Mouse (Mus musculus) intestine, embryonic 14.5 days (tissue): ENCODE measurements around the gene Bhlha9. TPM values are rescaled to one million over a fixed set of nuclear protein-coding genes. Genes with fewer than 3 reads are reported as not detected.

Experiments
- ATAC-seq: fragments of 200-750 bp; cut with Nextera tagmentation; replicated peaks from 2 replicates; pipeline ENCODE4 v1.8.0; 2017; ENCODE audit warnings: low read depth, moderate number of reproducible peaks, moderate TSS enrichment, moderate library complexity; ENCODE audit not compliant: low FRiP score, low TSS enrichment
- DNase-seq: peaks from one replicate; pipeline ENCODE4 v3.0.0-alpha.2; 2018; ENCODE audit warnings: low spot score
- H3K27ac ChIP-seq: fragments of 300-500 bp; sonication (generic); 2 replicates; pipeline ENCODE4 v1.5.1; 2014; ENCODE audit warnings: low read depth, mild to moderate bottlenecking, control low read depth
- H3K27me3 ChIP-seq: fragments of 300-500 bp; sonication (generic); replicated peaks from 2 replicates; pipeline ENCODE4 v1.6.1; 2014; ENCODE audit warnings: low read length, control low read depth; ENCODE audit not compliant: control insufficient read depth, insufficient read depth
- H3K36me3 ChIP-seq: fragments of 300-500 bp; sonication (generic); 2 replicates; pipeline ENCODE4 v1.6.1; 2014; ENCODE audit warnings: low read length, control low read depth; ENCODE audit not compliant: control insufficient read depth, insufficient read depth
- H3K4me1 ChIP-seq: fragments of 300-500 bp; sonication (generic); replicated peaks from 2 replicates; pipeline ENCODE4 v1.6.1; 2014; ENCODE audit warnings: low read length, control low read depth, mixed read lengths; ENCODE audit not compliant: control insufficient read depth, insufficient read depth
- H3K4me2 ChIP-seq: fragments of 300-500 bp; sonication (generic); 2 replicates; pipeline ENCODE4 v1.6.1; 2014; ENCODE audit warnings: low read length
- H3K4me3 ChIP-seq: fragments of 300-500 bp; sonication (generic); 2 replicates; pipeline ENCODE4 v1.5.1; 2014; ENCODE audit warnings: low read depth, low read length, control low read depth, mixed read lengths
- H3K9ac ChIP-seq: fragments of 300-500 bp; sonication (generic); 2 replicates; pipeline ENCODE4 v1.6.1; 2014; ENCODE audit warnings: mild to moderate bottlenecking, low read length
- H3K9me3 ChIP-seq: fragments of 300-500 bp; sonication (generic); 2 replicates; pipeline ENCODE4 v1.6.1; 2016; ENCODE audit warnings: low read length, control low read depth; ENCODE audit not compliant: control insufficient read depth
- WGBS: fragments of 180-500 bp; shearing (Covaris S2); extraction: QIAGEN DNeasy Blood & Tissue Kit; methylation state at CpG from one replicate; pipeline ENCODE4 v1.1.7; 2014; 5-methylcytosine and 5-hydroxymethylcytosine counted together
- polyA plus RNA-seq: library from polyadenylated mRNA; unstranded; fragments of >200 nt; fragmentation: Nextera tagmentation; extraction: Ambion mirVana; gene quantifications from 2 replicates; pipeline ENCODE4 v1.2.1, GENCODE M21; 2014

Bhlha9 gene
- polyA plus RNA-seq, 1 experiment from 2014 or later, result 0.15 TPM

- Histone ChIP-seq H3K9ac (no peak overlapping the region), H3K27me3 (no peaks in the 10 kb centered on the region), H3K4me3 (no peak overlapping the region), H3K27ac (no peak overlapping the region), H3K36me3 (no peaks in the 10 kb centered on the region), H3K4me1 (0 out of 2 replicates have a peak, but pooled peaks cover 3% of the 10 kb centered on the region), H3K9me3 (peaks cover 9% of the 10 kb centered on the region; the same call in 1 of the 2 replicates), H3K4me2 (no peak overlapping the region)
- 37% methylated on average over 1 of the region's 1 CpGs for WGBS
- no peak for ATAC-seq
- DNase-seq, result no peak
Observed at GRCm38 (mm10) chr11:76708881-76709280, 36.6 kb downstream of the Bhlha9 start.

DNA sequence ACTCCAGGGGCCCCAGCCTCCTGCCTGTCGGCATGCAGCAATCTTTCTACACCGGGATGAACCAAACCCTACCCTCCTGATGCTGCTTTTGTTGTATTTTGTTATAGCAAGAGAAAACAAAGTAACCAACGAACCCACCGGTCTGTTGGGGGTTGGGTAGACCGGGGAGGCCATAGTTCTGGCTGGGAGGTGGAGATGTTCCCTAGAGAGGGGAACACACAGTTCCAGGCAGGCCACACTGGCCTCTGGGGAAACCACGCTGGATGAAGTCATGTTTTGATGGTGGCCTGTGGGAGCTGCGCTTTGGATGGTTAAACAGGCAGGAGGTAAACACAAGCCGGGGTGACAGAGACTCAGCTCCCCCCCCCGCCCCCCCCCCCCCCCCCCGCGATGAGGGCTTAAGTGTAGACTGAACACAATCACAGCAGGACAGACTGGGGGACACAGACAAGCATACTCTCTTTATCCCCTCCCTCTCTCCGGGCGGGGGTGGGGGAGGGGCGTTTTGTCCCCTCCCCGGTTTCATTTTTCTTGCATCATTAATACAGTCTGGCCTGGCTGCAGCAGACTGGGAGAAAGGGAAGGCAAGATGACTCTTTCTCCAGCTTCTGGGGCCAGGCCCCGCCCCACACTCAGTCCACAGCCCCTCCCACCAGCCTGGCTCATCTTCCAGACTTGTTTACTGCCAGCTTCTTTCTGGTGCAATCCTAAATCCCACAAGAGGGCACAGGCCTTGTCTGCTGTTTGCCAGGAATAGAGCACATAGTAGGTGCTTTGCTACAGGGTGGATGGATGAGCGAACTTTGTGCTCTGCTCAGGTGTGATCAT, 37.6 kb downstream of the Bhlha9 start:
- 29% methylated on average over 13 of the region's 17 CpGs for WGBS
- H3K36me3 ChIP-seq, result no peaks in the 10 kb centered on the region
- 0 out of 2 replicates have a peak, but pooled peaks cover 3% of the 10 kb centered on the region for H3K4me1 ChIP-seq
- peaks cover 9% of the 10 kb centered on the region; the same call in 1 of the 2 replicates for H3K9me3 ChIP-seq
- no peak overlapping the region for H3K9ac ChIP-seq
- H3K27me3 ChIP-seq, result no peaks in the 10 kb centered on the region
- ATAC-seq (no peak), DNase-seq (no peak)
- no peak overlapping the region for H3K4me2 ChIP-seq
- H3K4me3 ChIP-seq, result no peak overlapping the region
- H3K27ac ChIP-seq, result no peak overlapping the region

DNA sequence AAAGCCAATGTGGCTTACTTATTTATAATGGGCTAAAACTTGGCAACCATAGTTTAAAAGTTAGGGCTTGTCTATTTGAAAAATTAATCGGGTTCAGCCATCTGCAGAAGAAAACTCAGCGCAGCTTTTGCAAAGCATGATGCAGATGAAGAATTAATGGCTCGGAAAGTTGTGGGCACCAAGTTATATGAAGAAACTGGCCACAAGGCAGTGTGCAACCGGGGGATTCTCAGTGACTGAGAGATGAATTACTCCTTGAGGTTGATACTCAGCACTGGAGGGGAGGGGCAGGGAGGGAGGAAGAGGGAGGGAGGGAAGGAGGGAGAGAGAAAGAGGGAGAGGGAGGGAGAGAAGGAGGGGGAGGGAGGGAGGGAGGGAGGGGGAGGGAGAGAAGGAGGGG, 44.7 kb downstream of the Bhlha9 start:
- no peaks in the 10 kb centered on the region for H3K36me3 ChIP-seq
- no peak overlapping the region for H3K4me3 ChIP-seq
- H3K4me1 ChIP-seq, result no peaks in the 10 kb centered on the region
- WGBS, result 63% methylated on average over 4 of the region's 4 CpGs
- H3K9ac ChIP-seq, result no peak overlapping the region
- no peak overlapping the region for H3K4me2 ChIP-seq
- H3K27me3 ChIP-seq, result no peaks in the 10 kb centered on the region
- no peaks in the 10 kb centered on the region for H3K9me3 ChIP-seq
- no peak overlapping the region for H3K27ac ChIP-seq
- no peak for DNase-seq
- no peak for ATAC-seq

Other genes starting within 250 kb of the Bhlha9 start
- gene Abr, start 50.2 kb upstream of the Bhlha9 start, polyA plus RNA-seq, result 41.1 and 44.3 TPM in 2 replicates
- gene Trarg1, start 7.3 kb downstream of the Bhlha9 start, polyA plus RNA-seq, result 0.08 and 0.19 TPM in 2 replicates
- gene Gosr1, start 91.1 kb downstream of the Bhlha9 start, polyA plus RNA-seq, result 31.6 and 34.1 TPM in 2 replicates
- 17.5 and 20.9 TPM in 2 replicates for gene Cpd, start 174.5 kb downstream of the Bhlha9 start, polyA plus RNA-seq
- gene Tmigd1, start 229.7 kb downstream of the Bhlha9 start, polyA plus RNA-seq, result 0.26 and 0.43 TPM in 2 replicates